Mouse (Mus musculus): ENCODE data around the gene Gm42420.

Gm42420 gene

DNA sequence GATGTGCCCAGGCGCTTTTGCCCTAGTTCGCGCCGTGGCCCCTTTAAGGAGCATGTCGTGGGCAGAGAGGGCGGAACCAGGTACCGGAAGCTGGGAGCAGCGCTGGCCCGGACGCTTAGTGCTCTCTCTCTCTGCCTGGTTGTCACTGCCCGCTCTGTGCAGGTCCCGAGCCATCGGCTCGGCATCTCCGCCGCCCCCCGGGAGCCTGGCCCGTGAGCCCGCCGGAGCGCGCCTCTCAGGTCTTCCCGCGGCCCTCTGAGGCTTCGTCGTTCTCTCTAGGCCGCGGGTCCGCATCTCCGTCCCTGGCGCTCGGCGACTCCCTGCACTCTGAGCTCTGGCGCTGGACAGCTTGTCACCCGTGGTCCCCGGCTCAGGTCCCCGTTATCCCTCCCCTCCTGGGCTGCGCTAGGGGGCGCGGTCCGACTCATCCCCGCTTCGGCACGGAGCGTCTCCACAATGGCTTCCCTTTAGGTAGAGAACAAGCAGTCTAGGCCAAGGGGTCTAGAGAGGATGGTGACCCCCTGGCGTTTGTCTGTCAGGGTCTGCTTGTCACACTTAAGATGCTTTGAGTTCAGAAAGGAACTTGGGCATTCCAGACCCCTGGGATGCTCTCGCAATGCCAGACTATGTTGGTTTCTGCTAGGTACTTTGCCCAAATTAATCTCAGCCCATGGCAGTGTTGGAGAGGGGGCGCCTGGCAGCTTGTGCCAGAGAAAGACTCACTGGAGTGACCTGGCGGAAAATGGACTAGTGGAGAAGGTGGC lies 11.6 kb upstream of the Gm42420 start, which contains the start of gene Adck2:
TSS of gene Adck2 (plus strand) at position 83 of the 764 bp plus-strand sequence.
- DNase-seq (ENCODE audit: low spot score in 2 of 2): peak; percentile 70 to 71

DNA sequence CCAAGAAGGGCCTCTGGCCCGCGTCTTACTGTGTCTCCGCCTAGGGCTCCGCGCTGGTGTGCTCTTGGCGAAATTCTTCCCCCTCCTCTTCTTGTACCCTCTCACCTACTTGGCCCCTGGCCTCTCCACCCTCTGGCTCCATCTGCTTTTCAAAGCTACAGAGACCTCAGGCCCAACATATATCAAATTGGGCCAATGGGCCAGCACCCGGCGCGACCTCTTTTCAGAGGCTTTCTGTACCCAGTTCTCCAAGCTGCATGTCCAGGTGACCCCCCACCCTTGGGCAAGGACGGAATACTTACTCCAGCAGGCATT lies 11.0 kb upstream of the Gm42420 start:
- DNase-seq (ENCODE audit: low spot score in 2 of 2): no peak

- DNase-seq (ENCODE audit: low spot score in 2 of 2): no peak
Observed at GRCm38 (mm10) chr6:39574951-39575350, 10.6 kb upstream of the Gm42420 start.

DNA sequence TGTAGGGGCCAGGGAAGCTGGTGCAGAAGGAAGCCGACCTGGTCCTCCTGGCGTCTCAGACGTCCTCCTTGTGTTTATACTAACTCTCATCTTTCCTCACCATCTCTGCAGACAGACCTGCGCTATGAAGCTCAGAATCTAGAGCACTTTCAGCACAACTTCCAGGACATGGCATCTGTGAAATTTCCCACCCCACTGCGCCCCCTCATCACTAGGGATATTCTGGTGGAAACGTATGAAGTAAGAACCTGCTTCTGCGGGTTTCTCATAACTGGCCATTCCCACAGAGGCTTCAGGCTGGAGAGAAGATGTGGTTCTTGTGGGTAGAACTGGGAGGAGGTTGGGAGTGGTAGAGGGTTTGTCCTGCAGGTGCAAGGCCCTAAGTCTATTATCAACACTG lies 6.0 kb upstream of the Gm42420 start:
- peak in 1 of 2 experiments; percentile 67 for DNase-seq (ENCODE audit: low spot score in 2 of 2)

- DNase-seq (ENCODE audit: low spot score in 2 of 2): no peak
Observed at GRCm38 (mm10) chr6:39580558-39580957, 5.0 kb upstream of the Gm42420 start.

DNA sequence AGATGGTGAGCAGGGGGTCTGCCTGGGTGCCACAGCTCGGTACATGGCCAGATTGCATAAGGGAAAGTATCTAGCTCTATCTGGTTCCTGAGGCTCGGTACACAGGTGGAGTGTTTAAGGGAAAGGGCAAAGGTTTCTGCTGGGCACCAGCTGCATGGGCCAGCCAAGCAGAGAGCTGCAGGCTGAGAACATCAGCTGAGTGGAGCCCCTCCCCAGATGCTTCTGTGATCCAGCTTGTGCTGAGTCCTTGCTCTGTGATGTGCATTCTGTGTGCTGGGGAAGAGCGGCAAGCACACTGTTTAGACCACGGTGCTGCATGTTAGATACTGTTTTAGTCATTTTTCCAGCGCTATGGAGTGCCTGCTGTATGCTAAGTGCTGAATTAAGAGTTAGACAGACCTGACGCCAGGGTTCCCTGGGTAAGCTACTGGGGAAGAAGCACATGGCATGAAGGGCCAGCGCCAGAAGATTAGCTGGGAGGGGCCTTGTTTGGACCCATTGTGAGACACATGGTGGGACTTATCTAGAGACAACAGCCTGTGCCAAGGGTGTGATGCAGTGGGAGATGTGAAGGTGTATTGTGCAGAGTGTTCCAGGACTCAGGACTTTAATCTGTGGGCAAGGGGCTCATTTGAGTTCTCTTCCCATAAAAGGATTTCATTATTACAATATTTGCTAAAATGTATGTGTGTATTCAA lies 4.3 kb upstream of the Gm42420 start:
- no peak for DNase-seq (ENCODE audit: low spot score in 2 of 2)

GRCm38 (mm10) chr6:39591481-39591880 lies 5.9 kb downstream of the Gm42420 start:
- no peak for DNase-seq (ENCODE audit: low spot score in 2 of 2)

GRCm38 (mm10) chr6:39592401-39593214 lies 7.1 kb downstream of the Gm42420 start, which contains the start of gene Ndufb2:
Gene Ndufb2, plus strand, starts transcription at chr6:39592574.
- peak; percentile 92 to 93 for DNase-seq (ENCODE audit: low spot score in 2 of 2)

DNA sequence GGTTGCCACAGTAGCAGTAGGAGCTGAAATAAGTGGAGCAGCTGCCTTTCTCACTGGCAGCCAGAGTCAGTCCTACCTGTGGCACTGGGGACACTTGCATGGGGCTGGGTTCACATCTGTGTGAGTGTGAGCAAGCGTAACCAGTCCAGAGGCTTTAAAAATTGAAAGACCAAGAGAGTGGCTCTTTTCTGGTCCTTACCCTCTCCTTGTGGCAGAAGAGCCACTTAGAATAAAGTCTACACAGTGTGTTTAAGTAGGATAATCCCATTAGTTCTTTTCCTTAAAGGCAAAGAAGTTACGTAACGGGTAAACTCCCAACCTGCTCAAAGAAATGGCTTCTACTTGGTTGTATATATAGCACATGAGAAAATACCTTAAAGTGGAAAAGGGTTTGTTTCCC lies 15.3 kb downstream of the Gm42420 start:
- DNase-seq (ENCODE audit: low spot score in 2 of 2): no peak

GRCm38 (mm10) chr6:39601828-39602227 lies 16.3 kb downstream of the Gm42420 start:
- DNase-seq (ENCODE audit: low spot score in 2 of 2): no peak

GRCm38 (mm10) chr6:39604565-39604964 lies 19.0 kb downstream of the Gm42420 start:
- DNase-seq (ENCODE audit: low spot score in 2 of 2): peak; percentile 34 to 36

DNA sequence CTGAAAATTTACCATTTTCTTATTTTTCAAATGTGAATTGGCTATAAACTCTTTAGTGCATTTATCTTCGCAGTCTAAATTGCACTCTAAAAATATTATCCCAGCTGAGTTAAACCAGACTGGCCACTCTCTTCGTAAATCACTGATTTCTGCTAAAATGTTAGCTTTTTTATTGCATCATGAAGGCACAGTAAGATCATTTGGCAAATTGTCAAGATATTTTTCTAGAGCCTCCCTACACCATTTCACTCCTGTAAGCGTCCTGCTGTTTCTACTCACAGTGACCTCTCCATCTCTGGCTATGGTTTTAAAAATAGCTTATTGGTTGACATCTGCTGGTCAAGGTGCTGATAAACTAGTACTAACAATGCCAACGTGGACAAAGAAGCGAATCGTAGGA lies 20.5 kb downstream of the Gm42420 start:
- no peak for DNase-seq (ENCODE audit: low spot score in 2 of 2)

DNA sequence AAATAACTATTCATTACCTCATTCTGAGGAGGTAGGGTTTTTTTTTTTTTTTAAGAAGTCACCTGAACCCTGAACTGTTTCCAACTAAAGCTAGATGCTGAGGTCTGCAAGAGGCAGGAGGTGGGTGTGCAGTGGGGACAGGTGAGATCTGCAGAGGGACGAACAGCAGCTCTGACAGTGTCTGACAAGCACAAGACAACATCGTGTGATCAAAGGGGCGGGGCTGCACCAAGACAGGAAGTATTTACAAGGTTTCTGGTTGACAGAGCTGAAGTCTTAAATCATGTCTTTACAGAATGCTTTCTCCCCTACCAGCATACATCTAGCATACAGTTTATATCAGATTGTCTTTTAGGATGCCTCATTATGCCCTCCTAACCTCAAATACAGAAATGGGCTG lies 21.3 kb downstream of the Gm42420 start:
- DNase-seq (ENCODE audit: low spot score in 2 of 2): no peak

DNA sequence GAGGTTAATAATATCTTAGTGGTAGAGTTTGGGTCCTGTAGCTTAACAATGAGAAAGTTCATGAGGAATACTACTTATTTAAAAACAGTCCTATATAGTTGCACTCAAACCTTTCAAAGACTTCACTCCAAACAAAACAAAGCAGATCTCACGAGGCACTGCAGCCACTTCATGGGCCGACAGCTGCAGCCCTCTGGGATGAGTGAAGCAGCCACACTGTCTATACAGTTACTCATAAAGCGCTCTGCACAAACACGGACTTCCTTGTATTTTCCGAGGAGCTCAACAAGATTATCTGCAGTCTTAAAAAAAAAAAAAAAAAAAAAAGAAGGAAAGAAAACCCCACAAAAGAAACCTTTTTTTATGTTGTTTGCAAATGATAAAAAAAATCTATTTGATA lies 21.8 kb downstream of the Gm42420 start:
- DNase-seq (ENCODE audit: low spot score in 2 of 2): no peak

GRCm38 (mm10) chr6:39610207-39610606 lies 24.7 kb downstream of the Gm42420 start:
- DNase-seq (ENCODE audit: low spot score in 2 of 2): no peak

DNA sequence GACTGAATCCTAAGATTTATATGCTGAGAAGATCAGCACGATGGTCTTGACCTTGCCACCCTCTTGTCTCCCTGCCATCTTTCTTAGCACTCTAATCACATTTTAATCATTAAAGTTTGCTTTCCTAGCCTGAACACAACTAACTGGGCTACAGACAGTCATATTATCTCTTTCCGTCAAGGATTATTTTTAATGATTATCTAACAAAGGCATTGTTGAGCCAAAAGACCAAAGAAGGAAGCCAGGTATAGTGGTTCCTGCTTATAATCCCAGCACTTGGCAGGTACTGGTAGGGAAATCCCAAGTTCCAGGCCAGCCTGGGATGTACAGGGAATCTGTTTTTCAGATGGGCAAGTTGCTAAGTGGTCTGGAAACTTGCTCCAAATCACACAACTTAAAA lies 25.7 kb downstream of the Gm42420 start:
- DNase-seq (ENCODE audit: low spot score in 2 of 2): no peak
